Mouse (Mus musculus): ENCODE measurements around the gene March10. TPM values are rescaled to one million over a fixed set of nuclear protein-coding genes. Genes with fewer than 3 reads are reported as not detected.

The March10 gene
- polyA plus RNA-seq, 1 experiment from 2014 or later: 0.19 TPM

- Histone ChIP-seq H3K4me2 (no peak overlapping the region), H3K9me3 (replicated peaks; ENCODE audit: control insufficient read depth, low read length) (no peaks in the 10 kb centered on the region), H3K9ac (ENCODE audit: low read depth, low read length) (no peak overlapping the region), H3K27me3 (ENCODE audit: control insufficient read depth, insufficient read depth, low read length) (no peaks in the 10 kb centered on the region), H3K27ac (ENCODE audit: low read depth, low read length) (no peak overlapping the region), H3K4me3 (ENCODE audit: low read depth, low read length) (no peak overlapping the region), H3K36me3 (ENCODE audit: control insufficient read depth, insufficient read depth, low read length) (peaks cover 3% of the 10 kb centered on the region), H3K4me1 (ENCODE audit: control insufficient read depth, insufficient read depth, low read length) (peaks cover 44% of the 10 kb centered on the region)
- no peak for ATAC-seq (replicated peaks; ENCODE audit: insufficient number of reproducible peaks, low FRiP score, low TSS enrichment)
- 74% methylated on average over 8 of the region's 8 CpGs for whole genome bisulfite sequencing (ENCODE audit: insufficient replicate concordance)
These were observed 104.4 kb downstream of the March10 start for GRCm38 (mm10) chr11:105352152-105352551.

- 82% methylated on average over 7 of the region's 7 CpGs for WGBS (ENCODE audit: insufficient replicate concordance)
- Histone ChIP-seq H3K36me3 (ENCODE audit: control insufficient read depth, insufficient read depth, low read length) (peaks cover 3% of the 10 kb centered on the region), H3K27ac (ENCODE audit: low read depth, low read length) (no peak overlapping the region), H3K9me3 (replicated peaks; ENCODE audit: control insufficient read depth, low read length) (no peaks in the 10 kb centered on the region), H3K9ac (ENCODE audit: low read depth, low read length) (no peak overlapping the region), H3K27me3 (ENCODE audit: control insufficient read depth, insufficient read depth, low read length) (no peaks in the 10 kb centered on the region), H3K4me1 (ENCODE audit: control insufficient read depth, insufficient read depth, low read length) (peaks cover 33% of the 10 kb centered on the region), H3K4me2 (no peak overlapping the region), H3K4me3 (ENCODE audit: low read depth, low read length) (no peak overlapping the region)
- no peak for ATAC-seq (replicated peaks; ENCODE audit: insufficient number of reproducible peaks, low FRiP score, low TSS enrichment)
These were observed 105.9 kb downstream of the March10 start for GRCm38 (mm10) chr11:105350643-105351042.

- Histone ChIP-seq H3K27ac (ENCODE audit: low read depth, low read length) (peak overlapping the region; percentile 29; the same call in 1 of the 2 replicates), H3K9me3 (replicated peaks; ENCODE audit: control insufficient read depth, low read length) (no peaks in the 10 kb centered on the region), H3K9ac (ENCODE audit: low read depth, low read length) (0 out of 2 replicates have a peak overlapping the region, but pooled peaks have one; percentile 10), H3K4me3 (ENCODE audit: low read depth, low read length) (peak overlapping the region; percentile 14; the same call in 1 of the 2 replicates), H3K36me3 (ENCODE audit: control insufficient read depth, insufficient read depth, low read length) (peaks cover 6% of the 10 kb centered on the region), H3K4me2 (peak overlapping the region; percentile 38), H3K4me1 (ENCODE audit: control insufficient read depth, insufficient read depth, low read length) (peaks cover 27% of the 10 kb centered on the region), H3K27me3 (ENCODE audit: control insufficient read depth, insufficient read depth, low read length) (no peaks in the 10 kb centered on the region)
- WGBS (ENCODE audit: insufficient replicate concordance): 84% methylated on average over 19 of the region's 19 CpGs
- ATAC-seq (replicated peaks; ENCODE audit: insufficient number of reproducible peaks, low FRiP score, low TSS enrichment): peak; percentile 79
These were observed 106.7 kb downstream of the March10 start for GRCm38 (mm10) chr11:105349780-105350324.

GRCm38 (mm10) chr11:105348495-105348982 is 108.0 kb downstream of the March10 start:
- WGBS (ENCODE audit: insufficient replicate concordance): 94% methylated on average over 9 of the region's 9 CpGs

GRCm38 (mm10) chr11:105347162-105348161 is 109.1 kb downstream of the March10 start:
- Histone ChIP-seq H3K9me3 (replicated peaks; ENCODE audit: control insufficient read depth, low read length) (no peaks in the 10 kb centered on the region), H3K9ac (ENCODE audit: low read depth, low read length) (no peak overlapping the region), H3K36me3 (ENCODE audit: control insufficient read depth, insufficient read depth, low read length) (peaks cover 6% of the 10 kb centered on the region; the same call in 1 of the 2 replicates), H3K4me2 (no peak overlapping the region), H3K27me3 (ENCODE audit: control insufficient read depth, insufficient read depth, low read length) (no peaks in the 10 kb centered on the region), H3K4me3 (ENCODE audit: low read depth, low read length) (no peak overlapping the region), H3K27ac (ENCODE audit: low read depth, low read length) (no peak overlapping the region), H3K4me1 (ENCODE audit: control insufficient read depth, insufficient read depth, low read length) (peaks cover 10% of the 10 kb centered on the region)
- WGBS (ENCODE audit: insufficient replicate concordance): 60% methylated on average over 28 of the region's 28 CpGs
- ATAC-seq (replicated peaks; ENCODE audit: insufficient number of reproducible peaks, low FRiP score, low TSS enrichment): 0 out of 2 replicates have a peak, but pooled peaks have one; percentile 41

More at GRCm38 (mm10) chr11:105348495-105348982, 108.0 kb downstream of the March10 start:
- Histone ChIP-seq H3K27ac (ENCODE audit: low read depth, low read length) (no peak overlapping the region), H3K9me3 (replicated peaks; ENCODE audit: control insufficient read depth, low read length) (no peaks in the 10 kb centered on the region), H3K36me3 (ENCODE audit: control insufficient read depth, insufficient read depth, low read length) (peaks cover 6% of the 10 kb centered on the region; the same call in 1 of the 2 replicates), H3K4me1 (ENCODE audit: control insufficient read depth, insufficient read depth, low read length) (peaks cover 21% of the 10 kb centered on the region), H3K27me3 (ENCODE audit: control insufficient read depth, insufficient read depth, low read length) (no peaks in the 10 kb centered on the region), H3K9ac (ENCODE audit: low read depth, low read length) (no peak overlapping the region), H3K4me3 (ENCODE audit: low read depth, low read length) (no peak overlapping the region), H3K4me2 (no peak overlapping the region)
- ATAC-seq (replicated peaks; ENCODE audit: insufficient number of reproducible peaks, low FRiP score, low TSS enrichment): no peak

GRCm38 (mm10) chr11:105345284-105345683 is 111.3 kb downstream of the March10 start:
- 60% methylated on average over 2 of the region's 2 CpGs for WGBS (ENCODE audit: insufficient replicate concordance)
- Histone ChIP-seq H3K4me2 (no peak overlapping the region), H3K4me1 (ENCODE audit: control insufficient read depth, insufficient read depth, low read length) (peaks cover 4% of the 10 kb centered on the region; the same call in 1 of the 2 replicates), H3K36me3 (ENCODE audit: control insufficient read depth, insufficient read depth, low read length) (peaks cover 6% of the 10 kb centered on the region; the same call in 1 of the 2 replicates), H3K27ac (ENCODE audit: low read depth, low read length) (no peak overlapping the region), H3K9ac (ENCODE audit: low read depth, low read length) (no peak overlapping the region), H3K9me3 (replicated peaks; ENCODE audit: control insufficient read depth, low read length) (no peaks in the 10 kb centered on the region), H3K4me3 (ENCODE audit: low read depth, low read length) (no peak overlapping the region), H3K27me3 (ENCODE audit: control insufficient read depth, insufficient read depth, low read length) (no peaks in the 10 kb centered on the region)
- no peak for ATAC-seq (replicated peaks; ENCODE audit: insufficient number of reproducible peaks, low FRiP score, low TSS enrichment)

- no peak for ATAC-seq (replicated peaks; ENCODE audit: insufficient number of reproducible peaks, low FRiP score, low TSS enrichment)
- Histone ChIP-seq H3K27ac (ENCODE audit: low read depth, low read length) (no peak overlapping the region), H3K27me3 (ENCODE audit: control insufficient read depth, insufficient read depth, low read length) (no peaks in the 10 kb centered on the region), H3K36me3 (ENCODE audit: control insufficient read depth, insufficient read depth, low read length) (no peaks in the 10 kb centered on the region), H3K4me3 (ENCODE audit: low read depth, low read length) (no peak overlapping the region), H3K4me1 (ENCODE audit: control insufficient read depth, insufficient read depth, low read length) (peaks cover 8% of the 10 kb centered on the region), H3K9me3 (replicated peaks; ENCODE audit: control insufficient read depth, low read length) (no peaks in the 10 kb centered on the region), H3K4me2 (no peak overlapping the region), H3K9ac (ENCODE audit: low read depth, low read length) (no peak overlapping the region)
- 71% methylated on average over 12 of the region's 12 CpGs for WGBS (ENCODE audit: insufficient replicate concordance)
These were observed 117.7 kb downstream of the March10 start for GRCm38 (mm10) chr11:105338596-105339390.
